ENCODE assay signal across 8 mouse cellular contexts in genomic region chr9:102353056-102353635, GRCm38 (mm10). TPM values are rescaled to one million over a fixed set of nuclear protein-coding genes. Genes with fewer than 3 reads are reported as not detected.
DNase-seq lines count a peak whose midpoint lies in the region; ATAC-seq and TF ChIP-seq lines count a peak whose summit lies in the region.

No protein-coding gene starts in this region.

- peaks cover 65% of the 10 kb centered on the region for H3K27me3 ChIP-seq in lung, embryonic 16.5 days (ENCODE audit: control insufficient read depth, insufficient read depth, low read depth, low read length)
- H3K27me3 ChIP-seq in hindbrain, postnatal 0 days (ENCODE audit: insufficient read depth, low read length), result 0 out of 2 replicates have a peak, but pooled peaks cover 4% of the 10 kb centered on the region
- H3K27me3 ChIP-seq in neural tube, embryonic 12.5 days (replicated peaks), result peaks cover 61% of the 10 kb centered on the region

- no peak for TF ChIP-seq CTCF in hindbrain, postnatal 0 days (IDR thresholded peaks at IDR 0.05; ENCODE audit: low read depth)

- under 1% methylated on average over 34 of the region's 38 CpGs for WGBS in lung, embryonic 16.5 days
- under 1% methylated on average over 34 of the region's 38 CpGs for WGBS in hindbrain, postnatal 0 days
- WGBS in neural tube, embryonic 12.5 days, result under 1% methylated on average over 38 of the region's 38 CpGs

- H3K4me3 ChIP-seq in lung, embryonic 16.5 days (ENCODE audit: low read length), result peak overlapping the region; percentile 56
- H3K4me3 ChIP-seq in hindbrain, postnatal 0 days (ENCODE audit: low read length), result peak overlapping the region; percentile 88
- H3K4me3 ChIP-seq in neural tube, embryonic 12.5 days, result peak overlapping the region; percentile 70

- H3K4me2 ChIP-seq in lung, embryonic 16.5 days (ENCODE audit: low read depth, low read length), result peak overlapping the region; percentile 95
- H3K4me2 ChIP-seq in hindbrain, postnatal 0 days (ENCODE audit: low read depth, low read length), result peak overlapping the region; percentile 97
- H3K4me2 ChIP-seq in neural tube, embryonic 12.5 days (replicated peaks), result peak overlapping the region; percentile 99

- no peak overlapping the region for H3K27ac ChIP-seq in lung, embryonic 16.5 days (ENCODE audit: low read length)
- peak overlapping the region; percentile 78 for H3K27ac ChIP-seq in hindbrain, postnatal 0 days
- H3K27ac ChIP-seq in neural tube, embryonic 12.5 days, result no peak overlapping the region

- peak; percentile 57 for DNase-seq in cerebellum, adult 11-12 months
- DNase-seq in cerebellum, adult 11 months, result no peak
- no peak for DNase-seq in lung, adult 18-20 months
- no peak for DNase-seq in hindbrain, postnatal 0 days (ENCODE audit: low spot score)
- DNase-seq in thymus, postnatal 4 days, result no peak
- no peak for DNase-seq in adrenal gland, adult (ENCODE audit: inconsistent age in 2 of 2, low spot score in 1 of 2)

- ATAC-seq in lung, embryonic 16.5 days (ENCODE audit: low read depth), result no peak
- no peak for ATAC-seq in hindbrain, postnatal 0 days
- no peak for ATAC-seq in neural tube, embryonic 12.5 days (ENCODE audit: low FRiP score, low read depth)

- H3K36me3 ChIP-seq in lung, embryonic 16.5 days (ENCODE audit: control insufficient read depth, insufficient read depth, low read length), result no peaks in the 10 kb centered on the region
- no peaks in the 10 kb centered on the region for H3K36me3 ChIP-seq in hindbrain, postnatal 0 days (ENCODE audit: insufficient read depth, low read length)
- no peaks in the 10 kb centered on the region for H3K36me3 ChIP-seq in neural tube, embryonic 12.5 days

- peaks cover 4% of the 10 kb centered on the region; the same call in 1 of the 2 replicates for H3K4me1 ChIP-seq in lung, embryonic 16.5 days (replicated peaks; ENCODE audit: control insufficient read depth, insufficient read depth, low read length)
- H3K4me1 ChIP-seq in hindbrain, postnatal 0 days (ENCODE audit: insufficient read depth, low read length), result peaks cover 5% of the 10 kb centered on the region; the same call in 1 of the 2 replicates
- peaks cover 23% of the 10 kb centered on the region for H3K4me1 ChIP-seq in neural tube, embryonic 12.5 days

- H3K9me3 ChIP-seq in lung, embryonic 16.5 days (ENCODE audit: control insufficient read depth, low read length), result no peaks in the 10 kb centered on the region
- H3K9me3 ChIP-seq in hindbrain, postnatal 0 days (ENCODE audit: low read length), result no peaks in the 10 kb centered on the region
- no peaks in the 10 kb centered on the region for H3K9me3 ChIP-seq in neural tube, embryonic 12.5 days

- H3K9ac ChIP-seq in lung, embryonic 16.5 days (ENCODE audit: low read length), result no peak overlapping the region
- peak overlapping the region; percentile 78 for H3K9ac ChIP-seq in hindbrain, postnatal 0 days (replicated peaks; ENCODE audit: low read length)
- H3K9ac ChIP-seq in neural tube, embryonic 12.5 days, result peak overlapping the region; percentile 87

RNA-seq across cellular contexts. Expression of gene Ephb1, which starts 1.3 kb away (rescaled TPM):
- polyA plus RNA-seq in lung, embryonic 16.5 days (2015; fragmentation: Nextera tagmentation; extraction: Ambion mirVana), result 1.4 and 1.8 TPM in 2 replicates
- 50.3 and 60.1 TPM in 2 replicates for total RNA-seq in hindbrain, postnatal 0 days (2014; rRNA removed)
- 34.7 and 39.6 TPM in 2 replicates for polyA plus RNA-seq in hindbrain, postnatal 0 days (2015; fragmentation: Nextera tagmentation; extraction: Ambion mirVana)
- 19.2 and 21.2 TPM in 2 replicates for polyA plus RNA-seq in neural tube, embryonic 12.5 days (2016; fragmentation: Nextera tagmentation; extraction: Ambion mirVana)
